Comparison of ENCODE assay signal across 18 mouse cellular contexts in genomic region chr4:58499241-58499640, GRCm38 (mm10). TPM values are rescaled to one million over a fixed set of nuclear protein-coding genes. Genes with fewer than 3 reads are reported as not detected.
DNase-seq lines count a peak whose midpoint lies in the region; ATAC-seq and TF ChIP-seq lines count a peak whose summit lies in the region.
"Had no signal": no experiment of that assay in that cellular context is flagged by ENCODE, and none has a peak within 500 bp of the region (broad histone marks: within the 10 kb centered on the region; RNA-seq: fewer than 3 reads in every experiment).

No protein-coding gene starts in this region.

- H3K4me1 ChIP-seq in intestine, embryonic 16.5 days (ENCODE audit: control insufficient read depth, insufficient read depth, low read length): peaks cover 18% of the 10 kb centered on the region
- peaks cover 3% of the 10 kb centered on the region; the same call in 1 of the 2 replicates for H3K4me1 ChIP-seq in intestine, embryonic 15.5 days (replicated peaks)
- peaks cover 0 to 9% of the 10 kb centered on the region in 2 experiments; a peak in 2 of 4 replicates for H3K4me1 ChIP-seq in ES-E14 (ENCODE audit: control insufficient read depth in 2 of 2, insufficient read depth in 2 of 2, low read length in 2 of 2, poor library complexity in 1 of 2)
- peaks cover 39% of the 10 kb centered on the region for H3K4me1 ChIP-seq in stomach, embryonic 14.5 days (ENCODE audit: control insufficient read depth, insufficient read depth, low read length)
- H3K4me1 ChIP-seq in midbrain, postnatal 0 days (ENCODE audit: insufficient read depth, low read length): no peaks in the 10 kb centered on the region
- H3K4me1 ChIP-seq: liver, embryonic 13.5 days had no signal

- no peak overlapping the region for H3K4me3 ChIP-seq in intestine, embryonic 16.5 days (ENCODE audit: low read length)
- no peak overlapping the region for H3K4me3 ChIP-seq in intestine, embryonic 15.5 days (replicated peaks)
- H3K4me3 ChIP-seq in ES-E14 (ENCODE audit: insufficient read depth in 1 of 2, low read depth in 1 of 2, low read length in 2 of 2, poor library complexity in 1 of 2, severe bottlenecking in 1 of 2): no peak overlapping the region
- H3K4me3 ChIP-seq in stomach, embryonic 14.5 days (ENCODE audit: low read depth, low read length): no peak overlapping the region
- H3K4me3 ChIP-seq in midbrain, postnatal 0 days (ENCODE audit: low read depth, low read length): no peak overlapping the region
- H3K4me3 ChIP-seq: erythroblast, embryonic 14.5 days; forebrain, embryonic 15.5 days; heart, embryonic 13.5 days; hindbrain, embryonic 13.5 days; liver, embryonic 13.5 days had no signal

- H3K9ac ChIP-seq in intestine, embryonic 16.5 days (ENCODE audit: low read depth, low read length): no peak overlapping the region
- H3K9ac ChIP-seq in intestine, embryonic 15.5 days: no peak overlapping the region
- no peak overlapping the region for H3K9ac ChIP-seq in ES-E14 (ENCODE audit: insufficient read depth, low read depth, low read length, poor library complexity, severe bottlenecking)
- no peak overlapping the region for H3K9ac ChIP-seq in stomach, embryonic 14.5 days (replicated peaks; ENCODE audit: low read depth, low read length)
- H3K9ac ChIP-seq in midbrain, postnatal 0 days (replicated peaks; ENCODE audit: low read length, poor library complexity, severe bottlenecking): no peak overlapping the region
- H3K9ac ChIP-seq: forebrain, embryonic 15.5 days; heart, embryonic 13.5 days; hindbrain, embryonic 13.5 days; liver, embryonic 13.5 days; lung, embryonic 14.5 days had no signal

- peak; percentile 10; the same call in 1 of the 2 replicates for ATAC-seq in intestine, embryonic 16.5 days
- no peak for ATAC-seq in intestine, embryonic 15.5 days
- ATAC-seq in stomach, embryonic 14.5 days (ENCODE audit: insufficient number of reproducible peaks, insufficient read depth, low FRiP score, low read depth): no peak
- no peak for ATAC-seq in CD4-positive, CD25-positive, alpha-beta regulatory T cell, adult 4 months
- no peak for ATAC-seq in midbrain, postnatal 0 days (ENCODE audit: low FRiP score)
- ATAC-seq: forebrain, embryonic 15.5 days; inflammation-experienced regulatory T-cells, adult 6 months had no signal

- no peak for TF ChIP-seq CTCF in midbrain, postnatal 0 days (IDR thresholded peaks at IDR 0.05)

- H3K9me3 ChIP-seq in intestine, embryonic 16.5 days (ENCODE audit: control insufficient read depth, low read length): no peaks in the 10 kb centered on the region
- H3K9me3 ChIP-seq in intestine, embryonic 15.5 days: no peaks in the 10 kb centered on the region
- no peaks in the 10 kb centered on the region for H3K9me3 ChIP-seq in ES-E14 (ENCODE audit: control insufficient read depth, insufficient read depth, low read depth, low read length)
- no peaks in the 10 kb centered on the region for H3K9me3 ChIP-seq in stomach, embryonic 14.5 days (ENCODE audit: control insufficient read depth, low read depth, low read length)
- H3K9me3 ChIP-seq in midbrain, postnatal 0 days (ENCODE audit: low read length): no peaks in the 10 kb centered on the region
- H3K9me3 ChIP-seq: forebrain, embryonic 15.5 days; heart, embryonic 13.5 days; hindbrain, embryonic 13.5 days; liver, embryonic 13.5 days had no signal

- no peak overlapping the region for H3K27ac ChIP-seq in intestine, embryonic 16.5 days (ENCODE audit: low read length)
- no peak overlapping the region for H3K27ac ChIP-seq in intestine, embryonic 15.5 days
- H3K27ac ChIP-seq in ES-E14 (ENCODE audit: insufficient read depth, low read depth, low read length, poor library complexity, severe bottlenecking): no peak overlapping the region
- peak overlapping the region; percentile 72 for H3K27ac ChIP-seq in stomach, embryonic 14.5 days (ENCODE audit: low read length)
- H3K27ac ChIP-seq in midbrain, postnatal 0 days (ENCODE audit: low read depth, low read length): no peak overlapping the region
- H3K27ac ChIP-seq: forebrain, embryonic 15.5 days; heart, embryonic 13.5 days; hindbrain, embryonic 13.5 days; liver, embryonic 13.5 days had no signal

- H3K27me3 ChIP-seq in intestine, embryonic 16.5 days (replicated peaks; ENCODE audit: control insufficient read depth, insufficient read depth, low read length): no peaks in the 10 kb centered on the region
- no peaks in the 10 kb centered on the region for H3K27me3 ChIP-seq in intestine, embryonic 15.5 days (replicated peaks)
- H3K27me3 ChIP-seq in stomach, embryonic 14.5 days (ENCODE audit: control insufficient read depth, insufficient read depth, low read length): no peaks in the 10 kb centered on the region
- no peaks in the 10 kb centered on the region for H3K27me3 ChIP-seq in midbrain, postnatal 0 days (ENCODE audit: insufficient read depth, low read length)
- H3K27me3 ChIP-seq: forebrain, embryonic 15.5 days; heart, embryonic 13.5 days; hindbrain, embryonic 13.5 days; liver, embryonic 13.5 days had no signal

- H3K36me3 ChIP-seq in intestine, embryonic 16.5 days (ENCODE audit: control insufficient read depth, insufficient read depth, low read length): peaks cover 6% of the 10 kb centered on the region; the same call in 1 of the 2 replicates
- H3K36me3 ChIP-seq in intestine, embryonic 15.5 days: no peaks in the 10 kb centered on the region
- H3K36me3 ChIP-seq in ES-E14 (ENCODE audit: control insufficient read depth, insufficient read depth, low read length, poor library complexity, severe bottlenecking): no peaks in the 10 kb centered on the region
- H3K36me3 ChIP-seq in stomach, embryonic 14.5 days (ENCODE audit: control insufficient read depth, insufficient read depth, low read length): no peaks in the 10 kb centered on the region; the same call in 1 of the 2 replicates
- no peaks in the 10 kb centered on the region for H3K36me3 ChIP-seq in midbrain, postnatal 0 days (ENCODE audit: insufficient read depth, low read length)
- H3K36me3 ChIP-seq: forebrain, embryonic 15.5 days; heart, embryonic 13.5 days; hindbrain, embryonic 13.5 days; liver, embryonic 13.5 days had no signal

- peak; percentile 46 for DNase-seq in ES-E14 (ENCODE audit: low read depth, low spot score)
- DNase-seq in WW6 (ENCODE audit: low read depth, low spot score): peak; percentile 43
- DNase-seq in midbrain, postnatal 0 days (ENCODE audit: low spot score): no peak
- DNase-seq: cerebellum, adult 9-10 months; kidney, adult 9 months; kidney, postnatal 36 days; liver, embryonic 13.5 days; thymus, postnatal 25 days had no signal

- in situ Hi-C loops in ES-E14 (cut with MboI; ENCODE audit: low sequenced_read_pairs in 2 of 2, unreplicated experiment in 2 of 2): no loop called here

- no peak overlapping the region for H3K4me2 ChIP-seq in intestine, embryonic 16.5 days (ENCODE audit: low read depth, low read length)
- no peak overlapping the region for H3K4me2 ChIP-seq in intestine, embryonic 15.5 days (replicated peaks)
- H3K4me2 ChIP-seq in stomach, embryonic 14.5 days (replicated peaks; ENCODE audit: low read depth, low read length): no peak overlapping the region
- no peak overlapping the region for H3K4me2 ChIP-seq in midbrain, postnatal 0 days (ENCODE audit: low read depth, low read length, poor library complexity, severe bottlenecking)
- H3K4me2 ChIP-seq: forebrain, embryonic 15.5 days; heart, embryonic 13.5 days; hindbrain, embryonic 13.5 days; liver, embryonic 13.5 days; lung, embryonic 14.5 days had no signal

- WGBS in intestine, embryonic 16.5 days: 68% methylated on average over 3 of the region's 3 CpGs
- 68% methylated on average over 3 of the region's 3 CpGs for WGBS in intestine, embryonic 15.5 days
- WGBS in stomach, embryonic 14.5 days: 66% methylated on average over 3 of the region's 3 CpGs
- WGBS in midbrain, postnatal 0 days: 66% methylated on average over 3 of the region's 3 CpGs

TF ChIP-seq in ES-E14, 5 proteins besides CTCF, POLR2A, EP300 and RAD21:
- TF ChIP-seq ZC3H11A (IDR thresholded peaks at IDR 0.05; ENCODE audit: borderline replicate concordance, low read depth, low read length) (no peak), CHD2 (IDR thresholded peaks at IDR 0.05; ENCODE audit: low read depth, low read length) (no peak), ZNF384 (IDR thresholded peaks at IDR 0.05; ENCODE audit: low read depth, low read length) (no peak), MAFK (IDR thresholded peaks at IDR 0.05; ENCODE audit: insufficient read depth, low read depth, low read length) (no peak), HCFC1 (IDR thresholded peaks at IDR 0.05; ENCODE audit: borderline replicate concordance, insufficient read depth, low read length) (no peak)

RNA-seq across cellular contexts. Expression of gene Lpar1, which starts 54.5 kb away (rescaled TPM):
- polyA plus RNA-seq in intestine, embryonic 16.5 days (2015; fragmentation: Nextera tagmentation; extraction: Ambion mirVana): 53.4 and 54.1 TPM in 2 replicates
- polyA plus RNA-seq in intestine, embryonic 15.5 days (2015; fragmentation: Nextera tagmentation; extraction: Ambion mirVana): 50.0 and 55.9 TPM in 2 replicates
- 31.0 and 44.2 TPM in 2 replicates for total RNA-seq in ES-E14 (2012; rRNA removed)
- 92.6 and 99.7 TPM in 2 replicates for polyA plus RNA-seq in stomach, embryonic 14.5 days (2014; fragmentation: Nextera tagmentation; extraction: Ambion mirVana)
- polyA plus RNA-seq in CD4-positive, CD25-positive, alpha-beta regulatory T cell, adult 4 months (2017; shearing (Covaris generic)): not detected
- 17.9 and 19.1 TPM in 2 replicates for total RNA-seq in midbrain, postnatal 0 days (2014; rRNA removed)
- 28.7 and 28.8 TPM in 2 replicates for polyA plus RNA-seq in midbrain, postnatal 0 days (2015; fragmentation: Nextera tagmentation; extraction: Ambion mirVana)
- polyA plus RNA-seq: inflammation-experienced regulatory T-cells, adult 6 months had no signal

Comparison
In these comparisons a context has a peak if more than half of its experiments do, and no peak if none do; other contexts are left out.
1. RNA of gene Lpar1, which starts 54.5 kb away (polyA plus RNA-seq): 92.6 to 99.7 TPM in stomach, embryonic 14.5 days, 50.0 to 55.9 TPM in intestine, embryonic 15.5 days, 53.4 to 54.1 TPM in intestine, embryonic 16.5 days and 28.7 to 28.8 TPM in midbrain, postnatal 0 days; not detected in CD4-positive, CD25-positive, alpha-beta regulatory T cell, adult 4 months; every median in the first group is over 10 times any median in the second.